Mouse (Mus musculus) liver, embryonic 14.5 days (tissue): ENCODE data around the gene Corin. TPM values are rescaled to one million over a fixed set of nuclear protein-coding genes. Genes with fewer than 3 reads are reported as not detected.

Experiments
- ATAC-seq: fragments of 200-750 bp; cut with Nextera tagmentation; 2 replicates; pipeline ENCODE4 v1.8.0; 2017; ENCODE audit warnings: moderate number of reproducible peaks, mild to moderate bottlenecking, moderate library complexity; ENCODE audit not compliant: insufficient read depth
- DNase-seq, 3 experiments: peaks; one replicate each; pipeline ENCODE4 v3.0.0-alpha.2; 2012 to 2013; ENCODE audit warnings: low read depth in 3 of 3, low spot score in 3 of 3
- H3K27ac ChIP-seq: fragments of 300-500 bp; sonication (generic); 2 replicates; pipeline ENCODE4 v1.5.1; 2014; ENCODE audit warnings: moderate library complexity, mild to moderate bottlenecking, control low read depth, inconsistent platforms
- H3K27me3 ChIP-seq: fragments of 300-500 bp; sonication (generic); 2 replicates; pipeline ENCODE4 v1.6.1; 2014; ENCODE audit warnings: mild to moderate bottlenecking, low read length, moderate library complexity; ENCODE audit not compliant: control insufficient read depth, insufficient read depth
- H3K36me3 ChIP-seq: fragments of 300-500 bp; sonication (generic); replicated peaks from 2 replicates; pipeline ENCODE4 v1.6.1; 2014; ENCODE audit warnings: low read depth; ENCODE audit not compliant: control insufficient read depth, insufficient read depth
- H3K4me1 ChIP-seq, 2 experiments: fragments of 200-500 bp in 1 of 2; fragments of 300-500 bp in 1 of 2; sonication (generic) in 1 of 2; replicated peaks; 2 replicates each; pipeline ENCODE4 v1.6.1; 2012 to 2014; ENCODE audit warnings: antibody characterized with exemption in 1 of 2, inconsistent platforms in 1 of 2, low read length in 1 of 2; ENCODE audit not compliant: control insufficient read depth in 2 of 2, insufficient read depth in 2 of 2
- H3K4me2 ChIP-seq: fragments of 300-500 bp; sonication (generic); 2 replicates; pipeline ENCODE4 v1.6.1; 2014; ENCODE audit warnings: low read depth, mild to moderate bottlenecking, control low read depth, moderate library complexity
- H3K4me3 ChIP-seq, 2 experiments: fragments of 200-500 bp in 1 of 2; fragments of 300-500 bp in 1 of 2; sonication (generic) in 1 of 2; 2 replicates each; pipeline ENCODE4 v1.5.1; 2012 to 2014; ENCODE audit warnings: low read depth in 2 of 2, low read length in 2 of 2, mild to moderate bottlenecking in 2 of 2, control low read depth in 1 of 2, inconsistent platforms in 1 of 2, moderate library complexity in 1 of 2; ENCODE audit not compliant: insufficient read depth in 1 of 2
- H3K9ac ChIP-seq: fragments of 300-500 bp; sonication (generic); replicated peaks from 2 replicates; pipeline ENCODE4 v1.6.1; 2014; ENCODE audit warnings: mild to moderate bottlenecking, control low read depth, moderate library complexity
- H3K9me3 ChIP-seq: fragments of 300-500 bp; sonication (generic); 2 replicates; pipeline ENCODE4 v1.6.1; 2016; ENCODE audit warnings: low read length, mixed read lengths; ENCODE audit not compliant: control insufficient read depth
- CTCF ChIP-seq: IDR thresholded peaks from 2 replicates; pipeline ENCODE4 v1.5.1; 2016; ENCODE audit warnings: antibody characterized with exemption, low read depth, control low read depth
- EP300 ChIP-seq: IDR thresholded peaks from 2 replicates; pipeline ENCODE4 v1.6.1; 2016; ENCODE audit warnings: antibody characterized with exemption, low read depth
- WGBS: fragments of 180-500 bp; shearing (Covaris S2); extraction: QIAGEN DNeasy Blood & Tissue Kit; methylation state at CpG from one replicate; pipeline ENCODE4 v1.1.7; 2014; ENCODE audit not compliant: insufficient replicate concordance; 5-methylcytosine and 5-hydroxymethylcytosine counted together
- polyA plus RNA-seq, 2 experiments: library from polyadenylated mRNA; depleted of rRNA in 1 of 2; stranded (reverse) in 1 of 2; unstranded in 1 of 2; fragments of >200 nt; fragmentation: Nextera tagmentation in 1 of 2; extraction: Ambion mirVana in 1 of 2; gene quantifications; 2 replicates each; pipeline versions ENCODE4 v1.2.1 to v1.2.3; 2012 to 2014

Gene Corin
- polyA plus RNA-seq, 2 experiments, result 0.08 to 0.09 TPM

- H3K27ac ChIP-seq, result no peak overlapping the region
- 30% methylated on average over 2 of the region's 2 CpGs for WGBS
- no peak overlapping the region for H3K9ac ChIP-seq
- no peaks in the 10 kb centered on the region for H3K36me3 ChIP-seq
- no peak overlapping the region for H3K4me3 ChIP-seq
- no peak overlapping the region for H3K4me2 ChIP-seq
- H3K27me3 ChIP-seq, result no peaks in the 10 kb centered on the region
- H3K9me3 ChIP-seq, result no peaks in the 10 kb centered on the region
- no peaks in the 10 kb centered on the region for H3K4me1 ChIP-seq
- ATAC-seq (no peak), DNase-seq (no peak)
- TF ChIP-seq CTCF, result no peak
- no peak for TF ChIP-seq EP300
Measured at GRCm38 (mm10) chr5:72348591-72348990, 155.7 kb downstream of the Corin start.

- Histone ChIP-seq H3K36me3 (no peaks in the 10 kb centered on the region), H3K4me3 (no peak overlapping the region), H3K9me3 (no peaks in the 10 kb centered on the region), H3K27me3 (no peaks in the 10 kb centered on the region), H3K27ac (no peak overlapping the region), H3K4me1 (no peaks in the 10 kb centered on the region), H3K9ac (no peak overlapping the region), H3K4me2 (no peak overlapping the region)
- DNase-seq (no peak), ATAC-seq (no peak)
- no peak for TF ChIP-seq EP300
- 54% methylated on average over 5 of the region's 5 CpGs for WGBS
Measured at GRCm38 (mm10) chr5:72335873-72336272, 168.4 kb downstream of the Corin start.

- H3K9ac ChIP-seq, result no peak overlapping the region
- no peaks in the 10 kb centered on the region for H3K36me3 ChIP-seq
- DNase-seq, result no peak
- TF ChIP-seq CTCF (no peak), EP300 (no peak)
- H3K9me3 ChIP-seq, result no peaks in the 10 kb centered on the region
- H3K4me1 ChIP-seq, result no peaks in the 10 kb centered on the region
- no peak overlapping the region for H3K4me3 ChIP-seq
- WGBS, result 76% methylated on average over 10 of the region's 10 CpGs
- H3K4me2 ChIP-seq, result no peak overlapping the region
- no peak overlapping the region for H3K27ac ChIP-seq
- ATAC-seq, result no peak
- H3K27me3 ChIP-seq, result no peaks in the 10 kb centered on the region
Measured at GRCm38 (mm10) chr5:72332901-72333300, 171.4 kb downstream of the Corin start.

GRCm38 (mm10) chr5:72331217-72331616 lies 173.1 kb downstream of the Corin start:
- no peaks in the 10 kb centered on the region for H3K36me3 ChIP-seq
- no peaks in the 10 kb centered on the region for H3K4me1 ChIP-seq
- TF ChIP-seq EP300, result no peak
- 74% methylated on average over 2 of the region's 2 CpGs for WGBS
- no peaks in the 10 kb centered on the region for H3K27me3 ChIP-seq
- H3K9ac ChIP-seq, result no peak overlapping the region
- H3K27ac ChIP-seq, result no peak overlapping the region
- ATAC-seq (no peak), DNase-seq (no peak)
- no peaks in the 10 kb centered on the region for H3K9me3 ChIP-seq
- H3K4me2 ChIP-seq, result no peak overlapping the region
- H3K4me3 ChIP-seq, result no peak overlapping the region

DNA sequence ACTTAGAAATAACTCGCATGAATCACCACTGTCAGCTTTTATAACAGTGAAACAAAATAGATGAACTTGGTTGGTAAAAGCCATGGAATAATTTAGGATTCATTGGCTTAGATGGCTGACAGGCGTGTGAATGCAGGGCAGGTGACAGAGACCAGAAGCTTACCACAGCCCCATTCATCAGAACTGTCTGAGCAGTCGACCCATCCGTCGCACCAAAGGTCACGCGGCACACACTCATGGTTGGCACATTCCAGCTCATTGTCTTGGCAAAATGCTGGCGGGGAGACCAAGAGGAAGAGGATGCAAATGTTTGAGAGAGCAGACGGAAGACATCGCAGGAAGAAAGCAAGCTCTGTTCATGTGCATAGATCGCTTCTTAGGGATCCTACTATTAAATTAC lies 173.6 kb downstream of the Corin start:
- no peak overlapping the region for H3K9ac ChIP-seq
- H3K4me2 ChIP-seq, result no peak overlapping the region
- H3K36me3 ChIP-seq, result no peaks in the 10 kb centered on the region
- WGBS, result 71% methylated on average over 11 of the region's 11 CpGs
- H3K4me1 ChIP-seq, result no peaks in the 10 kb centered on the region
- no peaks in the 10 kb centered on the region for H3K9me3 ChIP-seq
- no peak overlapping the region for H3K4me3 ChIP-seq
- no peak overlapping the region for H3K27ac ChIP-seq
- no peaks in the 10 kb centered on the region for H3K27me3 ChIP-seq
- TF ChIP-seq CTCF (no peak), EP300 (no peak)
- DNase-seq, result no peak
- no peak for ATAC-seq

DNA sequence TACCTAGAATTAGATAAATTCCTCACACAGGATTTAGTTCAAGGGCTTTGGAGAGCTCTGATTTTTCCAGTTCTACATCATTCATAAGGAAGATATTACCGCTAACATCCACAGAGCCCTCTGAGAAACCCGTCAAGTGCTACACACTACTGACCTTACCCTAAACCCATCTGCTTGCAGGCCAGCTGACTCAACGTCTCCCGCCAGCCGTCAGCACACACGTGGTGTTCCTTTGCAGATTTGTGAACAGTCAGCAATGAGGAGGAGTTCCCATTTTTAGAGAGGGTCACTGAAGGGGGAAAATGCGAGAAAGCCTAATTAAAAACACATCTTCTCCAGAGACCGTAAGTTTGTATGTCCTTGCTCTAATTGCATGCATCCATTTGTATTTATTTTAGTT lies 174.8 kb downstream of the Corin start:
- TF ChIP-seq CTCF (no peak), EP300 (no peak)
- 56% methylated on average over 8 of the region's 8 CpGs for WGBS
- ATAC-seq (no peak), DNase-seq (no peak)
- H3K4me1 ChIP-seq, result no peaks in the 10 kb centered on the region
- no peaks in the 10 kb centered on the region for H3K36me3 ChIP-seq
- no peaks in the 10 kb centered on the region for H3K9me3 ChIP-seq
- no peaks in the 10 kb centered on the region for H3K27me3 ChIP-seq
- H3K27ac ChIP-seq, result no peak overlapping the region
- no peak overlapping the region for H3K4me3 ChIP-seq
- H3K4me2 ChIP-seq, result no peak overlapping the region
- no peak overlapping the region for H3K9ac ChIP-seq
